Comparison of ENCODE assay signal across 8 mouse cellular contexts in genomic region chr5:85586727-85587126, GRCm38 (mm10).
DNase-seq lines count a peak whose midpoint lies in the region; ATAC-seq and TF ChIP-seq lines count a peak whose summit lies in the region.

No protein-coding gene starts in this region.

- peaks cover 5% of the 10 kb centered on the region for H3K27me3 ChIP-seq in Patski

- TF ChIP-seq CTCF in Patski (IDR thresholded peaks at IDR 0.05): peak; percentile 48

- in situ Hi-C loops in Patski (cut with MboI; ENCODE audit: low pct_unique_long_range_greater_than_20kb): loop anchor here (25.0 kb wide), 1 partner anchor 351 kb away; no protein-coding TSS in a partner anchor

- POLR2A ChIA-PET in Patski (lab: Charles Lee): interaction anchor here (0.7 kb wide), 1 partner anchor 353 kb away, joined by 4 read pairs; no protein-coding TSS in a partner anchor

- peak; percentile 37 for DNase-seq in adrenal gland, postnatal 10 days
- DNase-seq in adrenal gland, adult 8-10 months: no peak
- DNase-seq in layer of hippocampus, adult 11-12 months (ENCODE audit: low spot score): peak; percentile 21
- no peak for DNase-seq in layer of hippocampus, adult 9-10 months (ENCODE audit: low spot score)
- DNase-seq in Patski (ENCODE audit: low read depth, low spot score): no peak
- peak; percentile 48 for DNase-seq in mesoderm, embryonic 11.5 days (ENCODE audit: low read depth, low spot score)
- DNase-seq in spleen, adult 12 weeks (ENCODE audit: low spot score): no peak

- CTCF ChIA-PET in Patski (lab: Charles Lee): no interaction called here

- no peak for ATAC-seq in Patski
- peak; percentile 67 for ATAC-seq in frontal cortex, adult (ENCODE audit: low TSS enrichment)

Comparison
In these comparisons a context has a peak if more than half of its experiments do, and no peak if none do; other contexts are left out.
1. DNase-seq: peak in adrenal gland, postnatal 10 days (single experiment), layer of hippocampus, adult 11-12 months (single experiment) and mesoderm, embryonic 11.5 days (single experiment); none in adrenal gland, adult 8-10 months (single experiment), layer of hippocampus, adult 9-10 months (single experiment), Patski (single experiment) and spleen, adult 12 weeks (single experiment).